Mouse (Mus musculus) Patski (cell line): ENCODE measurements around the gene Vps35l. TPM values are rescaled to one million over a fixed set of nuclear protein-coding genes. Genes with fewer than 3 reads are reported as not detected.

Experiments used
- ATAC-seq: fragments of 100-300 bp; one replicate; pipeline ENCODE4 v1.8.0; 2021
- CTCF ChIA-PET: fragments of 350-600 bp; sonication (Branson Sonifier 250); formaldehyde crosslinking; loops from one replicate; lab custom pipeline; 2022; ENCODE audit warnings: inconsistent platforms; lab: Charles Lee
- POLR2A ChIA-PET: fragments of 350-600 bp; sonication (Branson Sonifier 250); formaldehyde crosslinking; loops from one replicate; lab custom pipeline; 2022; ENCODE audit warnings: antibody characterized with exemption, inconsistent platforms; lab: Charles Lee
- DNase-seq: peaks from one replicate; pipeline ENCODE4 v3.0.0-alpha.2; 2011; ENCODE audit warnings: low read depth, low spot score
- H3K27me3 ChIP-seq: fragments of 371-371 bp; one replicate; pipeline ENCODE4 v1.5.1; 2021
- CTCF ChIP-seq: fragments of 100-300 bp; IDR thresholded peaks from one replicate; pipeline ENCODE4 v1.5.1; 2021
- in situ Hi-C: fragments of 300-500 bp; cut with MboI; formaldehyde crosslinking; loops from 3 replicates; pipeline ENCODE4 v1.11.1; 2018; ENCODE audit warnings: low pct_unique_long_range_greater_than_20kb, mixed read lengths
- polyA plus RNA-seq: library from polyadenylated mRNA; unstranded; gene quantifications from one replicate; pipeline ENCODE4 v1.2.3, GENCODE M21; 2021

Vps35l gene
- polyA plus RNA-seq, 1 experiment from 2014 or later, result 107 TPM

GRCm38 (mm10) chr7:118854606-118855005 is 114.6 kb downstream of the Vps35l start:
- DNase-seq, result no peak
- ChIA-PET POLR2A (interaction anchor here (1.4 to 1.8 kb wide), 4 partner anchors 9 to 72 kb away, joined by 3 to 7 read pairs (median 4); no protein-coding TSS in a partner anchor), CTCF (interaction anchor here (1.7 kb wide), 1 partner anchor 15 kb away, joined by 4 read pairs; no protein-coding TSS in a partner anchor)
- H3K27me3 ChIP-seq, result no peaks in the 10 kb centered on the region
- no peak for TF ChIP-seq CTCF
- ATAC-seq, result no peak
- in situ Hi-C loops, result loop anchor here (5.0 to 10.0 kb wide), 2 partner anchors 78 to 140 kb away; partner anchors contain the start of gene Gprc5b

GRCm38 (mm10) chr7:118855171-118855876 is 115.3 kb downstream of the Vps35l start, which contains the start of gene Iqck:
Gene Iqck, plus strand, starts transcription at chr7:118855752.
- H3K27me3 ChIP-seq, result no peaks in the 10 kb centered on the region
- in situ Hi-C loops, result loop anchor here (10.0 kb wide), 1 partner anchor 139 kb away; the partner anchor contains the start of gene Gprc5b
- no peak for TF ChIP-seq CTCF
- ATAC-seq (peak; percentile 73), DNase-seq (no peak)
- ChIA-PET POLR2A (interaction anchor here (1.4 to 1.8 kb wide), 4 partner anchors 9 to 71 kb away, joined by 3 to 7 read pairs (median 4); no protein-coding TSS in a partner anchor), CTCF (interaction anchor here (1.7 kb wide), 1 partner anchor 15 kb away, joined by 4 read pairs; no protein-coding TSS in a partner anchor)

DNA sequence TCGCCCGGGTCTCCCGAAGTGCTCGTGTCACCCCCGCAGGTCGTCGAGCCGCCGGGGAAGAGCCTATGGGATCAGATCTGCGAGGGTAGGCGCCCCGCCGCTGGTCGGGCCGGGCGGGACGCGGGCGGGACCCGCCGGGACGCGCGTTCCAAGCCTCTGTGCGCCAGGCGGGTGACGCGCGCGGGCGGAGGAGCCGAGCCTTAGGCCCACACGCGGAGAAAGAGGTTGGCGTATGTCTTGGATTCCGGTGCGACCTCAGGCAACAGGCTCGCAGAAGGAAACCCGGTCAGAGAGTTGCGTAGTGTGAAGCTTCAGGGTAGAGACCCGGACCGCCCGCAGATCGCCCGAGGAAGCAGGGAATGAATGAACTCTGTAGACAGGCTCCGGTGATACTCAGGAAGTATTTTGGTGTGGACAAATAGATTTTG is 115.9 kb downstream of the Vps35l start, which contains the start of gene Knop1:
Gene Knop1, minus strand, starts transcription at position 378 of the 428 bp plus-strand sequence.
- ChIA-PET CTCF (no interaction called here), POLR2A (interaction anchor here (1.4 to 1.5 kb wide), 2 partner anchors 10 to 55 kb away, joined by 4 to 5 read pairs; no protein-coding TSS in a partner anchor)
- in situ Hi-C loops, result loop anchor here (10.0 kb wide), 1 partner anchor 139 kb away; the partner anchor contains the start of gene Gprc5b
- no peak for DNase-seq
- no peaks in the 10 kb centered on the region for H3K27me3 ChIP-seq
- ATAC-seq, result peak; percentile 37
- no peak for TF ChIP-seq CTCF

DNA sequence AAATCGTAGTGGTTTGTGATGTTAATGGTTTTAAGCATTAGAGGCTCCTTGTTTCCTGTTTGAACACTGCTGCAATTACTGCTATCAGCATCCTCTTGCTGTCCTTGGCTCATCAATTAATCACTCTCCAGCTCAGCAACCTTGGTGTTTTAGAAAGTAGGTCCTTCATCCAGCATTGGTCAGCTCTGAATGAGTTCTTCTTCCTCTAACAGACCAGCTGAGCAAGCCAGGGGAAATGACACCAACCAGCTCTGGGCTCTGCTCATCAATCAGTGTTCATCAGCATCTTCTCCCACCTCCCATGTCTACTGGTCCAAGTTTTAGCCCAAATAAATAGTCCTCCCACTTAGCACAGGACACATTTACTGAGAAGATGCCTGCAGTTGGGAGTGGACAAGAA is 118.6 kb downstream of the Vps35l start:
- no peak for DNase-seq
- ATAC-seq, result no peak

GRCm38 (mm10) chr7:118865362-118865761 is 125.3 kb downstream of the Vps35l start:
- CTCF ChIA-PET, result no interaction called here
- no peaks in the 10 kb centered on the region for H3K27me3 ChIP-seq
- POLR2A ChIA-PET, result no interaction called here
- no peak for DNase-seq
- no peak for TF ChIP-seq CTCF
- in situ Hi-C loops, result no loop called here
- ATAC-seq, result no peak

More for the DNA sequence above, 118.6 kb downstream of the Vps35l start:
- CTCF ChIA-PET, result interaction anchor here (0.6 to 1.4 kb wide), 4 partner anchors 10 to 21 kb away, joined by 3 to 5 read pairs (median 3); no protein-coding TSS in a partner anchor
- no peaks in the 10 kb centered on the region for H3K27me3 ChIP-seq
- in situ Hi-C loops, result loop anchor here (10.0 kb wide), 1 partner anchor 136 kb away; the partner anchor contains the start of gene Gprc5b
- TF ChIP-seq CTCF, result no peak
- POLR2A ChIA-PET, result no interaction called here

GRCm38 (mm10) chr7:118879466-118880029 is 139.5 kb downstream of the Vps35l start:
- in situ Hi-C loops, result no loop called here
- no peak for ATAC-seq
- POLR2A ChIA-PET, result interaction anchor here (0.5 kb wide), 1 partner anchor 9 kb away, joined by 4 read pairs; no protein-coding TSS in a partner anchor
- no peaks in the 10 kb centered on the region for H3K27me3 ChIP-seq
- peak; percentile 53 for TF ChIP-seq CTCF
- CTCF ChIA-PET, result interaction anchor here (0.7 to 3.9 kb wide), 10 partner anchors 9 to 117 kb away, joined by 3 to 12 read pairs (median 4); partner anchors contain the start of gene Gprc5b
- no peak for DNase-seq

GRCm38 (mm10) chr7:118883957-118884356 is 143.9 kb downstream of the Vps35l start:
- POLR2A ChIA-PET, result interaction anchor here (0.6 kb wide), 1 partner anchor 713 kb away, joined by 4 read pairs; no protein-coding TSS in a partner anchor
- H3K27me3 ChIP-seq, result no peaks in the 10 kb centered on the region
- in situ Hi-C loops, result no loop called here
- ATAC-seq (no peak), DNase-seq (no peak)
- no peak for TF ChIP-seq CTCF
- CTCF ChIA-PET, result interaction anchor here (1.8 to 1.9 kb wide), 2 partner anchors 14 to 110 kb away, joined by 5 read pairs; no protein-coding TSS in a partner anchor

DNA sequence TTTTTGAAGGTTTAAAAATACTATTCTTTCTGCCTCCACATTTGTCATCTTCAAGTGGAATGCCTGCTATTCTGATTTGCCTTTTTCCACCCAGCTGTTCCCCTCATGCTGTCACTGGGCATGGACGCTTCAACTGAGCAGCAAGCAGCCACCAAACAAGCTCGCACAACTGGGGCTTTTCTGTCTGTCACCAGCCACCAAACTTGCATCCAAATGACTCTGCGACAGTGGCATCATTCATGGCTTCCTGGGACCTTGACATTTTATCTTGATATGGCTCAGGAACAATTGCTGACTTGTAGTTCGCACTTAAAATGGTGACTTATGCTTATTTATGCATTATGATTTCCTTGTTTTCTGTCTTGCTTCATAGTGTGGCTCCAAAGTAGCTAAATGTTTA is 144.9 kb downstream of the Vps35l start:
- DNase-seq (no peak), ATAC-seq (no peak)
- no peaks in the 10 kb centered on the region for H3K27me3 ChIP-seq
- POLR2A ChIA-PET, result no interaction called here
- no peak for TF ChIP-seq CTCF
- CTCF ChIA-PET, result interaction anchor here (1.8 kb wide), 2 partner anchors 12 to 15 kb away, joined by 4 to 5 read pairs; no protein-coding TSS in a partner anchor
- in situ Hi-C loops, result no loop called here

DNA sequence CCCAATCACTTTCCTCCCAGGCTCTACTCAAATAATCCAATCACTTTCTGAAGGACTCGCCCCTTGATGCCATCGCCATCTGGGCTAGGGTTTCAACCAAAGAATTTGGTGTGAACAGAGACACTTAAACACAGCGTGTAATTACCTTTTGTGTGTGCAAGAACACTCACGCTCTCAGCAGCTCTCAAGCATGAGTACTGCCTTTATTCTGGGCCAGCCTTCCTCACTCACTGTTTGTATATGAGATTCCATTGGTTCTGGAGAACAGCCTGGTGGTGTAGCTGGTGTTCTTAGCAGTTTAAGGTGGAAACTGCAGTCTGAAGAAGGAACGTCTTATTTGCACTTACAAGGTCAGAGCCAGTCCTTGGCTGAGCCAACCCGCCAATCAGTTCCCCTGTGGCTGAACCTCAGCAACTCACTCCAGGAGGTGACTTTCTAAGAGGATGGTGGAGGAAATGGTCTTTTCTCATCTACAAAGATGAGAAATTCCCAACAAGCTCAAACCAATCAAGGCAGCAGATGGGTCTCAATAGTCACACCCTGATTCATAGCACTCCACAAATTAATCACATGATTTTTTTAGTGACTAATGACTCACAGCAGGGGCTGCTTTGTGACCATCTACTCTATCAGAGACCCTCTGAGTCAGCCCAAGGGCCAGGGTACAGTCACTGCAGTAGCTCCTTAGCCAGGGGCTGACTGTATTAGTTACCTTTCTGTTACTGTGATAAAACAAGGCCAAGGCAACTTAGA is 147.5 kb downstream of the Vps35l start:
- H3K27me3 ChIP-seq, result no peaks in the 10 kb centered on the region
- DNase-seq (no peak), ATAC-seq (no peak)
- POLR2A ChIA-PET, result no interaction called here
- TF ChIP-seq CTCF, result no peak
- CTCF ChIA-PET, result no interaction called here
- in situ Hi-C loops, result no loop called here
